Mouse (Mus musculus) gastrocnemius, adult 8-10 months (tissue): ENCODE results near the gene 1600014C23Rik. TPM values are rescaled to one million over a fixed set of nuclear protein-coding genes. Genes with fewer than 3 reads are reported as not detected.
A peak's percentile ranks its signal among the peaks of the same experiment; 100 is the strongest.

Experiments used
- DNase-seq, 2 experiments: peaks; one replicate each; pipeline ENCODE4 v3.0.0; 2022; ENCODE audit warnings: low spot score in 2 of 2
- total RNA-seq, 4 experiments: library from RNA; stranded (reverse); gene quantifications; 2 replicates each; pipeline ENCODE4 v1.2.4; 2022

1600014C23Rik gene
- total RNA-seq, 4 experiments from 2014 or later, result 0.92 TPM; not detected in 3

DNA sequence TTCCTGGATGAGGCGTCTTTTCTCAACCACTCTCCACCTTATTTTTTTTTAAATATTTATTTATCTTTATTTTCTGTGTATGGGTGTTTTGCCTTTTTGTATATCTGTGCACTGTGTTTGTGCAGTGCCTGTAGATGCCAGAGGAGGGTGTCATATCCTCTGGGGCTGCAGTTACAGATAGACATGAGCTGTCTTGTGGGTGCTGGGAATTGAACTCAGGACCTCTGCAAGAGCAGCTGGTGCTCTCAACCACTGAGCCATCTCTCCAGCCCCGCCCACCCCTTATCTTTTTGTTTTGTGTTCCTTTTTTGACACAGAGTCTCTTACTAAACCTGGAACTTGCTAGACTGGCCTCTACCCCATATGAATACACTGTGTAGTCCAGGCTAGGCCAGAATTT, 6.2 kb downstream of the 1600014C23Rik start:
- no peak for DNase-seq

DNA sequence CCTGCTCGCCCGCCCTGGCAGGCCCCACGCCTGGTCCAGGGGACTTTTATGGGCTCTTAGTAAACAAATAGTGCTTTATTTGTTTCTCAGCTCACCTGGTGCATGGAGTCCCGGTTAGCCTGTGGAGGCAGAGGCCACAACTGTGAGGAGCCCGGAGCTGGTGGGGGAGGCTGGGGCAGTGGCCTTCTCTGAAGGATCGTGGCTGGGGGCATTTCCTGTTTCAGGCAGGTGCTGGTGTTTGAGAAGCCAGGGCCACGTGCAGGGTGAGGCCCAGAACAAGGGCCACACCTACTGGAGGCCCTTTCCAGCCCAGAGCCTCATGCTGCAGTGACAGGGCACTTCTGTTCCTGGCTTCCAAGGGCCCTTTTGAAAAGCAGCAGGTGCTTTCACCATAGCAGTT, 7.4 kb downstream of the 1600014C23Rik start:
- no peak for DNase-seq

DNA sequence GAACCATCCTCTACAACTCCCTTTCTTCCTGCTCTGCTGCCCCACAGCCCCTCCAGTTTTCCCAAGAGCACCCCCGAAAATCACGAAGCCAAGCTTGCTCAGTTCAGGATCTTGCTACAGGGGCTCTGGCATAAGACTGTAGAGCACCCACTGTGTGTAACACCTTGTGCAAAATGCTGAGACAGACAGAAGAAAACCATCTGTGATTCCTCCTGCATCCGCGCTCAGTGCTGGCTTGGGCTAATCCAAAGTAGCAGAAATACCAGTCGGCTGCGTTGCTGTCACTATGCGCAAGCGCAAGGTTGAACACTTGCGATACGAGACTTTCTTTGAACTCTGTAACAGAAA, 9.1 kb downstream of the 1600014C23Rik start:
- no peak for DNase-seq

DNA sequence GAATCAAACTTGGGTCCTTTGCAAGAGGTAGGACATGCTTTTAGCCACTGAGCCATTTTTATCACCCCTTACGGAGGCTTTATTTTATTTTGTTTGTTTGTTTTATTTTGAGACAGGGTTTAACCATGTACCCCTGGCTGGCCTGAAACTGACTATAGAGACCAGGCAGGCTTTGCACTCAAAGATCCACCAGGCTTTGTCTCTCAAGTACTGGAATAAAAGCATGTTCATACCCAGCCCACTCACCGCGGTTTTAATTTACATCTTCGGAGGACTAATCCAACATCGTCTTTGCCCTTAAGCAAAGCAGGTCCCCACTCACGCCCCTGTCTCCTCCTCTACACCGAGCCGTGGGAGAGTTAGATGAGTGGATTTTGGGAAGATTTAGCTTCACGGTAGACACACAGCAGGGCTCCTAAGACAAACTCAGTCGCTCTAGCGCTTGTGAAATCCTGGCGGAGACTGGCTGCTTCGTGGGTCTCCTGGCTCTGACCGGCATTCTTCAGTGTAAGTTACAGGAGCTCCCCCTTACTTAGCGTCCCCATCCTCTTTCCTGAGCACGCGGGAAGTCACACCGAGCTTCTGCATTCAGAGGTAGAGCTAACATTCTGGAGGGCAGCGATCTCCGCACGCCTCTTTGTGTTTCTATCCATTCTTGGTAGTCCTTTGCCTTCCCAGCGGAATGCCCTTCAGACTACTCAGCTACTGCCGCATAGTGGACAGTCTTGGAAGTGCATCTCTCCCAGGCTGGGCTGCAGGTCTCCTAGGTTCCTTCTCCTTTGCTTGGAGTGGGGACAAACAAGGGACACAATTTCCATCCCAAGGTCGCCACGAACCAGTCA, 9.7 kb downstream of the 1600014C23Rik start:
- peak; percentile 65 to 70 for DNase-seq

GRCm38 (mm10) chr17:45718323-45718722, 15.3 kb downstream of the 1600014C23Rik start:
- DNase-seq, result peak in 1 of 2 experiments; percentile 57

- DNase-seq, result no peak
These were observed 22.1 kb downstream of the 1600014C23Rik start for GRCm38 (mm10) chr17:45711525-45711924.

- DNase-seq, result no peak
These were observed 23.2 kb downstream of the 1600014C23Rik start for GRCm38 (mm10) chr17:45710407-45710806.

- no peak for DNase-seq
These were observed 23.8 kb downstream of the 1600014C23Rik start for GRCm38 (mm10) chr17:45709829-45710228.

DNA sequence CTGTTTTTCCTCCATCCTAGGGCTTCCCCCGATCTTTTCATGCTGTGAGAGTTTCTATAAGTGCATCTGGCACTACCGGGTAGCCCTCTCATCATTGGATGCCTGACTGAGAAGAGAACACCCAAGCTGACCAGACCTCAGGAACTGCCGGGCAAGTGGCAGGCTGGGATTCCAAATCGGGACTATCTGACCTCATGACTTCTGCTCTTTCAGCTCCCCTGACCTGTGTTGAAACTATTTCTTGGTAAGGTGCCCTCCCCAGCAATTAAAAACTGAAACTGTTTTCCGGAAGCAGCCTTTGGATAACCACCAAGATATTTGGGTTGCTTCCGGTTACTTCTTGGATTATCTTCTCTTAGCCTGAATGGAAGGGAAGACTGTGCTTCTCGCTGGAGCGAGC, 25.5 kb downstream of the 1600014C23Rik start:
- DNase-seq, result no peak

DNA sequence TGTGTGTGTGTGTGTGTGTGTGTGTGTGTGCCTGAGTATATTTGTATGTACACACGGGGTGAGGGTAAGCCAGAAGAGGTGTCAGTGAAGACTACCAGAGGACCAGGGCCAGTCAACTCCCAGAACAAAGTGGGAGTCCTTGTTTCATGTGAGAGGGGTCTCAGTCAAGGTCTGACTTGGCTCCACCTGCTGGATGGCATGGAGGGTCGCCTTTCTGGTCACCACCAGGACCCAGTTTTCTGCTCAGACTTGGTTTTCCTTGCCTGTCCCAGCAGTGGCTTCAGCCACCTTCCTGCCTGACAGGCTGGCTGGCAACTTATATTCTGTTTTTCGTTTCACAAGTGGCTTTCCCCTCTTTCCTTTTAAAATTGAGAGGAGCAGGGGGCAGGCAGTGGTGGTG, 26.3 kb downstream of the 1600014C23Rik start:
- no peak for DNase-seq

DNA sequence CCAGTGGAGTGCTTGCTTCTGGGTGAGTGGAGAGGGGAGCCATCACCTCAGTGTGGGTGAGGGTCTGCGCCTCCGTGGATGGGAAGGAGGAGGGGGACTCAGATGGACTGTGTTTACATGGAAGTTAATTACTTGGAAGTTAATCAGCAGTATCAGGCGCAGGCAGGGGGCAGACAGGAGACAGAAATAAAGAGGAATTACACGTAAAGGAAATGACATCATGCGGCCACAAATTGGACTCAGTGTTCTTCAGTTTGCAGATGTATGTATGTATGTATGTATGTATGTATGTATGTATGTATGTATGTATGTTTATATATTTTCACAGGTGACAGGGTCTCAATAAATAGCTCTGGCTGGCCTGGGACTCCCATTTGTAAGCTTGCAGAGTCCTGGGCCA, 26.8 kb downstream of the 1600014C23Rik start:
- no peak for DNase-seq

DNA sequence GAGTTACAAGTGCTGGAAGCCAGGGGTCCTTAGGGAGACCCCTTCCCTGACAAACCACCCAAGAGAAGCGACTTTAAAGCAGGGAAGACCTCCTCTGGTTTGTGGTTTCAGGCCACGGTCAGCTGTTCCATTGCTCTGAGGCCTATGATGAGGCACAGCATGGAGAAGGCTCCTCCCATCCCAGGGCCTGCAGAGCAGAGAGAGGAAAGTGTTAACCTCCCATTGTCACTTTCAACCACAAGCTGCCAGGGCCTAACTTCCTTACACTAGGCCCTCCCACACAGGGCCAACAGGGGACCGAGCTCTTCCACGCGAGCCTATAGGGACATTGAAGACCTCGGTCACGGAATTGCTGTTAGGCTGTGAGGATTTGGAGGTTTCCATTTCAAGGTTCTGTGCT, 30.5 kb downstream of the 1600014C23Rik start:
- DNase-seq, result no peak

- DNase-seq, result no peak
These were observed 31.4 kb downstream of the 1600014C23Rik start for GRCm38 (mm10) chr17:45702254-45702653.

DNA sequence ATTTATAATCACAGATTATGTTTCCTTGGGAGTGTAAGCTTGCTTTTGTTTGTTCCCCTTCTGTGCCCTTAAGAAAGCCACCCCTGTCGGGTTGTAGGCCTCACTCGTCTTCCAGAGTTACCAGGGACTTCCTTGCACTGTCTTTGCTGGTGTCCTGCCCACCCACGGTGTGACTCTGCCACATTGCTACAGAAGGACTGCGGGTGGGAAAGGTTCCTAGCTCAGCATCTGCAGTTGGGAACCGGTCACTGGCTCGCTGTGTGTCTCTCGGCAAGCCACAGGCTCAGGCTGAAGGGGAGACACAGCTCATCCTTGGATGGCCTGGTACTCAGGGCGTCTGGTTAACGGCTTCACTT, 32.4 kb downstream of the 1600014C23Rik start:
- DNase-seq, result peak in 1 of 2 experiments; percentile 29

DNA sequence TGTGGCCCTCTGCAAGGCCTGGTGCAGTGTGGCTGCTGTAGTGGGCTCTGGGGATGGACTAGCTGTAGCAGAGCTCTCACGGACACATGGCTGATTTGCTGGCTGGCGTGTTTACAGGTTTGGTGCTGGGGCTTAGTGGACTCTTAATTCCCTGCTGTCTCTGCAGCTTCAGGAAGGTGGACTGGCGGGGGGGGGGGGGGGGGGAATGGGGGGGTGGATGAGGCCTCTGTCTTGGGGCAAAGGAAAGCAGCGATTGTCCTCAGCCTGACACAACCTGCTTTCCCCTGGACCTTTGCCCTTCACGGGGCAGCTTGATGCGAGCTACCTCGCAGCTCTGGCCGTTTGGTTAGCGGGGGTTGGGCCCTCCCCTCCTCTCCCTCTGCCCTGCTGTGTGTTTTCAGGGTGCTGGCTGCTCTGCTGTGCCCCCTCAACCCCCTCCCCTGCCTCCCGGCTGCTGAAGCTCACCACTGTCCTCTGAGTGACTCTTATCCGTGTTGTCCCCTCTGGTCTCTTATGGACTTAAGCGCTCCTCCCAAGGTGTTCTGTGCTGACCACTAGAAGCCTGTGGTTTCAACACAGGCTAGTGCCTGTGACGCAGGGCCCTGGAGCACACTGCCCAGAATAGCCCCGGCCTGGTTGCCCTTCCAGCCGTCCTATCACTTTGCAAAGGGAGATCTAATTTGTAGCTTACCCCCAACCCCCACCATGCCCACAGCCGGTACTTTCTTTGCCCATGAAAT, 33.0 kb downstream of the 1600014C23Rik start:
- DNase-seq, result peak; percentile 73 to 79

- DNase-seq, result no peak
These were observed 34.5 kb downstream of the 1600014C23Rik start for GRCm38 (mm10) chr17:45699039-45699740.

- no peak for DNase-seq
These were observed 35.3 kb downstream of the 1600014C23Rik start for GRCm38 (mm10) chr17:45698368-45698767.

DNA sequence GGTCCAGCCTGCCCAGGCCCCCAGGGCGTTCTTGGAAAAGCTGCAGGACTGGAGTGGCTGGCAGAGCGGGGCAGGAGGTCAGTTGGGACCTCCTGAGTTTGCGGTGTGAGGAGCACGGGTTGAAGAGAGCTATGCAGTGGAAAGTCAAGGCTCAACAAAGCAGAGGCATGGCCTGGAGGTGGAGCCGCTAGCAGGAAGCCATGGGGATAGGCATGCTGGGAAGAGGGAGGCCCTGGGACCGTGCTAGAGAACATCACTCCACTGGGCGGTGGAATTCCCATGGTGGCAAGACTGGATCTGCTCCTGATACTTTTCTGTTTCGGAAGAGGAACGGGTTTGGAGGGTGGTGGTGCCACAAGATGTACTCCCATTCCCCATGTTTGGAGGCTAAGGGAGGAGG, 36.7 kb downstream of the 1600014C23Rik start:
- DNase-seq, result no peak

- no peak for DNase-seq
These were observed 38.2 kb downstream of the 1600014C23Rik start for GRCm38 (mm10) chr17:45695227-45696120.

DNA sequence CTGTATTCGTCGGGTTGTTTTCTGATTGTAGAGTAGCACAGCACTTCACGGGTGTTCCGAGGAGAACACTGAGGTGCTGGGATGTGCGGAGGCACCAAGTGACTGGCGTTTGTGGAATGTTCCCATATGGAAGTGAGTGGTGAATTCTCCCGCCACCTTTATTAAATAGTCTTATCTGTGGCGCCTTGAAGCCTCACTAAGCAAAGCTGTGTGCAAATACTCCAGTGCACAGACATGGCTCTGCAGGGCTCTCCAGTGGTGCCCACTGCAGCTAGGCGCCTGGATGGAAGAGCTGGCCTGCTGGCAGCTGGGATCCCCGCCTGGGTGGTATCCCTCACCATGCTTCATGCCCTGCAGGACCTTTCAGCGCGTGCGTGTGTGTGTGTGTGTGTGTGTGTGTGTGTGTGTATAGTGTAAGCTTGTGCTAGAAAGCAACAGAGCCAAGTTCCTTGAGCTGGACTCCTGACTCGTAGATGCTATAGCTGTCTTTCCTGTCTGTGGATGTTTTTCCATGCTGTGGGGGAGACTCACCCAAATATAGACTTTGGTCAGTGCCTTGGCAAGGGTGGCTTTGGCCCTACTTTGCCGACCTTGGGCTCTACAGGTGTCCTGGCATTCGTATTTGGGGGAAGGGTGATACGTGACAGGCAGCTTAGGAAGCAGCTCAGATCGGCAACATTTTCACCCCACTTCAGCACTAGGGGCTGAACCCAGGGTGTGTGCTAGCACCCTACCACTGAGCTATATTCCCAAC, 39.7 kb downstream of the 1600014C23Rik start:
- DNase-seq, result peak; percentile 33 to 56
